Mouse (Mus musculus) kidney, adult 2 months (tissue): ENCODE data around the gene Aplnr. TPM values are rescaled to one million over a fixed set of nuclear protein-coding genes. Genes with fewer than 3 reads are reported as not detected.
A peak's percentile ranks its signal among the peaks of the same experiment; 100 is the strongest.

ENCODE experiments used
- DNase-seq: peaks from one replicate; pipeline ENCODE4 v3.0.0; 2021
- H3K27ac ChIP-seq: fragments of 200-500 bp; 2 replicates; pipeline ENCODE4 v1.5.1; 2012; ENCODE audit warnings: low read depth, low read length, control low read depth, inconsistent platforms; ENCODE audit not compliant: insufficient read depth
- H3K27me3 ChIP-seq: fragments of 200-500 bp; replicated peaks from 2 replicates; pipeline ENCODE4 v1.6.1; 2012; ENCODE audit warnings: mild to moderate bottlenecking, moderate library complexity, low read length, inconsistent platforms; ENCODE audit not compliant: control insufficient read depth, insufficient read depth
- H3K36me3 ChIP-seq: fragments of 200-500 bp; 2 replicates; pipeline ENCODE4 v1.6.1; 2012; ENCODE audit warnings: mild to moderate bottlenecking, moderate library complexity, low read length, inconsistent platforms; ENCODE audit not compliant: control insufficient read depth, insufficient read depth
- H3K4me1 ChIP-seq: fragments of 200-500 bp; 2 replicates; pipeline ENCODE4 v1.6.1; 2011; ENCODE audit warnings: low read length; ENCODE audit not compliant: control insufficient read depth, insufficient read depth
- H3K4me3 ChIP-seq: fragments of 200-500 bp; 2 replicates; pipeline ENCODE4 v1.5.1; 2011; ENCODE audit warnings: mild to moderate bottlenecking, low read depth, low read length, control low read depth; ENCODE audit not compliant: insufficient read depth
- CTCF ChIP-seq: fragments of 200-500 bp; conservative IDR thresholded peaks from 2 replicates; pipeline ENCODE4 v1.5.1; 2011; ENCODE audit warnings: low read depth, mild to moderate bottlenecking, control low read depth, low read length, moderate library complexity, mixed read lengths; ENCODE audit not compliant: insufficient read depth, insufficient read length
- POLR2A ChIP-seq: fragments of 200-500 bp; IDR thresholded peaks from one replicate; pipeline ENCODE4 v1.6.1; 2011; ENCODE audit warnings: low read depth, low read length, control low read depth
- WGBS: fragments of 180-500 bp; shearing (Covaris S2); methylation state at CpG from one replicate; pipeline ENCODE4 v1.1.7; 2018; 5-methylcytosine and 5-hydroxymethylcytosine counted together
- polyA plus RNA-seq: library from polyadenylated mRNA; depleted of rRNA; stranded (reverse); fragments of >200 nt; gene quantifications from 2 replicates; pipeline ENCODE4 v1.2.3, GENCODE M21; 2012

The Aplnr gene
- polyA plus RNA-seq, 1 experiment = 16.6 TPM

- 24% methylated on average over 1 of the region's 1 CpGs for WGBS
- TF ChIP-seq CTCF (peak; percentile 92), POLR2A (no peak)
- H3K4me1 ChIP-seq = no peaks in the 10 kb centered on the region
- no peak overlapping the region for H3K27ac ChIP-seq
- no peak overlapping the region for H3K4me3 ChIP-seq
- no peaks in the 10 kb centered on the region for H3K27me3 ChIP-seq
- DNase-seq = peak; percentile 75
- no peaks in the 10 kb centered on the region for H3K36me3 ChIP-seq
These were observed 12.0 kb upstream of the Aplnr start for GRCm38 (mm10) chr2:85123869-85124535.

- peak; percentile 67 for DNase-seq
- Histone ChIP-seq H3K36me3 (no peaks in the 10 kb centered on the region), H3K4me1 (no peaks in the 10 kb centered on the region), H3K4me3 (no peak overlapping the region), H3K27ac (peak overlapping the region; percentile 71), H3K27me3 (no peaks in the 10 kb centered on the region)
- WGBS = 37% methylated on average over 6 of the region's 6 CpGs
- no peak for TF ChIP-seq CTCF
- TF ChIP-seq POLR2A = no peak
These were observed 6.5 kb upstream of the Aplnr start for GRCm38 (mm10) chr2:85129496-85129971.

- Histone ChIP-seq H3K4me3 (no peak overlapping the region), H3K27me3 (no peaks in the 10 kb centered on the region), H3K4me1 (no peaks in the 10 kb centered on the region), H3K27ac (no peak overlapping the region), H3K36me3 (no peaks in the 10 kb centered on the region)
- DNase-seq = no peak
- no peak for TF ChIP-seq CTCF
- no peak for TF ChIP-seq POLR2A
- 36% methylated on average over 2 of the region's 2 CpGs for WGBS
These were observed 4.8 kb upstream of the Aplnr start for GRCm38 (mm10) chr2:85131226-85131625.

GRCm38 (mm10) chr2:85131724-85132123 is 4.3 kb upstream of the Aplnr start:
- Histone ChIP-seq H3K27ac (no peak overlapping the region), H3K27me3 (no peaks in the 10 kb centered on the region), H3K4me3 (no peak overlapping the region), H3K36me3 (no peaks in the 10 kb centered on the region), H3K4me1 (no peaks in the 10 kb centered on the region)
- no peak for TF ChIP-seq CTCF
- no peak for TF ChIP-seq POLR2A
- DNase-seq = no peak
- 0% methylated on average over 1 of the region's 1 CpGs for WGBS

- WGBS = 42% methylated on average over 2 of the region's 2 CpGs
- no peak for TF ChIP-seq POLR2A
- no peak for TF ChIP-seq CTCF
- Histone ChIP-seq H3K36me3 (no peaks in the 10 kb centered on the region), H3K4me3 (no peak overlapping the region), H3K4me1 (no peaks in the 10 kb centered on the region), H3K27me3 (no peaks in the 10 kb centered on the region), H3K27ac (no peak overlapping the region)
- DNase-seq = no peak
These were observed 3.8 kb upstream of the Aplnr start for GRCm38 (mm10) chr2:85132204-85132603.

GRCm38 (mm10) chr2:85135099-85135498 is 926 bp upstream of the Aplnr start:
- Histone ChIP-seq H3K4me3 (no peak overlapping the region), H3K4me1 (no peaks in the 10 kb centered on the region), H3K36me3 (no peaks in the 10 kb centered on the region), H3K27me3 (no peaks in the 10 kb centered on the region), H3K27ac (no peak overlapping the region)
- TF ChIP-seq CTCF (no peak), POLR2A (no peak)
- WGBS = 43% methylated on average over 1 of the region's 1 CpGs
- no peak for DNase-seq

GRCm38 (mm10) chr2:85136831-85137520 is 951 bp downstream of the Aplnr start:
- TF ChIP-seq POLR2A (no peak), CTCF (no peak)
- no peak for DNase-seq
- Histone ChIP-seq H3K4me3 (peak overlapping the region; percentile 42), H3K36me3 (no peaks in the 10 kb centered on the region), H3K4me1 (no peaks in the 10 kb centered on the region), H3K27ac (peak overlapping the region; percentile 45), H3K27me3 (no peaks in the 10 kb centered on the region)
- 81% methylated on average over 21 of the region's 21 CpGs for WGBS
